Mouse (Mus musculus) stomach, embryonic 14.5 days (tissue): ENCODE measurements at regions not wholly inside any gene's neighbourhood (a gene's known extent, or its start where the extent isn't known, plus 50 kb on each side); places are given as distances from the start of the nearest gene placed in this dataset.
A peak's percentile ranks its signal among the peaks of the same experiment; 100 is the strongest.
"Not testable (repeated sequence)": the region's sequence is repeated elsewhere in the genome, so short reads cannot be mapped to it uniquely, and the experiment has no call there.

Source experiments
- ATAC-seq: fragments of 200-750 bp; cut with Nextera tagmentation; 2 replicates; pipeline ENCODE4 v1.8.0; 2017; ENCODE audit warnings: low read depth, moderate TSS enrichment; ENCODE audit not compliant: insufficient number of reproducible peaks, insufficient read depth, low FRiP score
- H3K27ac ChIP-seq: fragments of 300-500 bp; sonication (generic); 2 replicates; pipeline ENCODE4 v1.5.1; 2014; ENCODE audit warnings: mild to moderate bottlenecking, low read length, moderate library complexity, mixed read lengths
- H3K27me3 ChIP-seq: fragments of 300-500 bp; sonication (generic); 2 replicates; pipeline ENCODE4 v1.6.1; 2014; ENCODE audit warnings: low read length, control low read depth, mixed read lengths; ENCODE audit not compliant: control insufficient read depth, insufficient read depth
- H3K36me3 ChIP-seq: fragments of 300-500 bp; sonication (generic); 2 replicates; pipeline ENCODE4 v1.6.1; 2014; ENCODE audit warnings: mild to moderate bottlenecking, control low read depth, low read length, moderate library complexity, mixed read lengths; ENCODE audit not compliant: control insufficient read depth, insufficient read depth
- H3K4me1 ChIP-seq: fragments of 300-500 bp; sonication (generic); 2 replicates; pipeline ENCODE4 v1.6.1; 2014; ENCODE audit warnings: low read length, control low read depth, mixed read lengths; ENCODE audit not compliant: control insufficient read depth, insufficient read depth
- H3K4me2 ChIP-seq: fragments of 300-500 bp; sonication (generic); replicated peaks from 2 replicates; pipeline ENCODE4 v1.6.1; 2014; ENCODE audit warnings: low read depth, low read length, control low read depth
- H3K4me3 ChIP-seq: fragments of 300-500 bp; sonication (generic); 2 replicates; pipeline ENCODE4 v1.5.1; 2014; ENCODE audit warnings: low read depth, low read length, control low read depth
- H3K9ac ChIP-seq: fragments of 300-500 bp; sonication (generic); replicated peaks from 2 replicates; pipeline ENCODE4 v1.6.1; 2014; ENCODE audit warnings: low read depth, mild to moderate bottlenecking, control low read depth, low read length, moderate library complexity, mixed read lengths
- H3K9me3 ChIP-seq: fragments of 300-500 bp; sonication (generic); 2 replicates; pipeline ENCODE4 v1.6.1; 2016; ENCODE audit warnings: low read depth, low read length, control low read depth; ENCODE audit not compliant: control insufficient read depth
- WGBS: fragments of 180-500 bp; shearing (Covaris S2); extraction: QIAGEN DNeasy Blood & Tissue Kit; methylation state at CpG from one replicate; pipeline ENCODE4 v1.1.7; 2014; 5-methylcytosine and 5-hydroxymethylcytosine counted together

DNA sequence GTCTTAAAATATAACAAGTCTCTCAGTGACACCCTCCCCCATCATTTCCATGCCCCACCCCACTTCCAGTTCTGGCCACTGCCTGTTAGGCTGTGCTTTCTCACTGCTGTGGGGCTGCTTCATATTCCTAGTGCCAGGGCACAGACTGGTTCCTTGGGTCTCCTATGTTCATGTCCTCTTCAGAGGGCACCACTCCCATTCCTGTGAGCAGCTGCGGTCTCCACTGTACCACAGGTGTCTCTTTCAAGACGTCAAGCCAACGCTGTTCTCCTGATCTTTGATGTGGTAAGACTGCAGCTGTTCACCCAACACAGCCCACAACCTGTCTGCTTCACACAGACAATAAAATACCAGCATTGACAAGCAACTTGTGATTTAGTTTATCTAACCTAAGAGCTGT is 204.5 kb downstream of the Ankrd50 start:
- H3K9ac ChIP-seq = no peak overlapping the region
- peaks cover 8% of the 10 kb centered on the region; the same call in 1 of the 2 replicates for H3K4me1 ChIP-seq
- H3K4me2 ChIP-seq = no peak overlapping the region
- WGBS = 78% methylated on average over 3 of the region's 3 CpGs
- H3K27me3 ChIP-seq = no peaks in the 10 kb centered on the region
- no peak for ATAC-seq
- H3K27ac ChIP-seq = no peak overlapping the region
- H3K4me3 ChIP-seq = no peak overlapping the region
- no peaks in the 10 kb centered on the region for H3K9me3 ChIP-seq
- H3K36me3 ChIP-seq = no peaks in the 10 kb centered on the region

DNA sequence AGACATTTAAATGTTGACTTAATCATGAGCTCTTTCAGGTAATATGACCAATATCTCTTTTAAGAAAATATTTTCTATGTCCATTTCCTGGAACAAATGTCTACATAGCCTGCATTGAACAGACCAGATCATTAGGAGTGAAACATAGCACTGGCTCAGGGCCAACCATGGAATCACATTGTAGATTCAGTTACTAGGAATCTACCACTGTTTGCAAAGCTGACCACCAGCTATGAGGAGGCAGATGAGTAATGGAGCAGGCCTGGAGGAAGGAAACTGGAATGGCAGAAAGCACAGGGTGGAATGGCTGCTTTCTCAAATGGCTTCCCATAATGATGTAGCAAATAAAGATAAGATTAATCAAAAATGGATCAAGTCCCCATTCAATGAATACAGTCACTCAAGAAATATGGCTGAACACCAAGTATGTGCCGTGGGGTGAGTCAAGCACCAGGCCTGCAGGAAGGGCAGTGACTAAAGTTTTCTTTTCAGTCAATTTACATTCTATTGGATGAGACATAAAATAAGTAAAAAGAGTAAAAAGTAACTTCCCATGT is 207.6 kb downstream of the Ankrd50 start:
- Histone ChIP-seq H3K27ac (no peak overlapping the region), H3K9ac (no peak overlapping the region), H3K4me1 (peaks cover 7% of the 10 kb centered on the region; the same call in 1 of the 2 replicates), H3K4me2 (no peak overlapping the region), H3K9me3 (no peaks in the 10 kb centered on the region), H3K36me3 (no peaks in the 10 kb centered on the region), H3K4me3 (no peak overlapping the region), H3K27me3 (no peaks in the 10 kb centered on the region)
- peak; percentile 37; the same call in 1 of the 2 replicates for ATAC-seq
- WGBS = 73% methylated on average over 1 of the region's 1 CpGs

DNA sequence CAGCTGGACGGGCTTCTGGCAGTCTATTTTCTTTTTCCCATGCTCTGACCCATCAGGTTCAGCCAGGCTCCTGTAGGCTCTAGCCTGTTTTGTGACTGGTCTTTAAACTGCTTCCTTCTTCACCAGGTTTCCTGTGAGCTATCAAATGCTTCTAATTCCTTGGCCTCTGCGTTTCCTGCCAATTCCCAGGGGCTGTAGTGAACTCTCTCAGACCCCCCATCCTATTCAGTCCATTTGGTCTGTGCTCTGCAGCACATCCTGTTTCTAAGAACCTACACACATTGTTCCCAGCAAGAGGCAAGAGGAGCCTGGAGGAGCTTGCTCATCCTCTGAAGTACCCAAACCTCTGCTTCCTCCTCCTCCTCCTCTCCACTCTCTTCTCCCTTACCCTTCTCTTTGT is 209.3 kb downstream of the Ankrd50 start:
- H3K4me2 ChIP-seq = no peak overlapping the region
- 48% methylated on average over 2 of the region's 2 CpGs for WGBS
- H3K27ac ChIP-seq = peak overlapping the region; percentile 27; the same call in 1 of the 2 replicates
- H3K4me1 ChIP-seq = peaks cover 7% of the 10 kb centered on the region; the same call in 1 of the 2 replicates
- H3K9me3 ChIP-seq = no peaks in the 10 kb centered on the region
- no peaks in the 10 kb centered on the region for H3K36me3 ChIP-seq
- no peaks in the 10 kb centered on the region for H3K27me3 ChIP-seq
- no peak overlapping the region for H3K9ac ChIP-seq
- no peak overlapping the region for H3K4me3 ChIP-seq
- ATAC-seq = no peak

DNA sequence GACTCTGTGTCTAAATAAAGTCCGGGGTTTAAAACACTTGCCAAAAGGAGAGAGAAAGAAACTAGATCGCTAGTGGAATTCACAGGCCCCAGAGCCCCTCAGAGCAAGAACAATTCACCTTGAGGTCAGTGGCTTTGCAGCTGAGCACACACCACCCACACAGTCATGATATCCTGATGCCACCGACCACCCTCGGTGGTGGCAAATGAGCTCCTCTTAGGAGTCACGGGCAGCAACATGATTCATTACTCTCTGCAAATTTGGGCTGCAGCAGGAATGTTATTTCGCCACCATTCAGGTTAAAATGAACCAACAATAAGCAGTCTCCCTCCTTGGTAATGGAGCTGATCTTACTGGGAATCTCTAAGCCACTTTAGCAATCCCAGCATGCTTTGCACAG is 213.9 kb downstream of the Ankrd50 start:
- WGBS = 51% methylated on average over 6 of the region's 6 CpGs
- no peak overlapping the region for H3K4me2 ChIP-seq
- H3K27ac ChIP-seq = no peak overlapping the region

DNA sequence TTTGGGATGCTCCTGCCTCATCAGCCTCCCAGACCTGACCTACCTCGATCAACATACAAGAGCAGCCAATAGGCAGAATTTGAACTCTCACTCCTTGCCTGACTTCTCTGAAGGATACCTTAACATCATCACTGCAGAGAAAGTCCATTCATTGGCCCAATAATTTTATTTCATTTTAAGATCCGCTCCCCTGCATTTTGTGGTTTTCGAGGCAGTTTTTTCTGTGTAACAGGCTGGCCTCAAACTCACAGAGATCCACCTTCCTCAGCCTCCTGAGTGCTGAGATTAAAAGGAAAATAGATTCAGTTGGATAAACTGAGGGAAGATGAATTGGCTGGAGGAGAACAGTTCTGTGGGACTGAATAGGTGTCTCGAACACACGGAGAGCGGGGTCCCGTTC is 216.4 kb downstream of the Ankrd50 start:
- Histone ChIP-seq H3K4me2 (no peak overlapping the region), H3K27ac (no peak overlapping the region), H3K9me3 (no peaks in the 10 kb centered on the region; the same call in 1 of the 2 replicates), H3K4me1 (no peaks in the 10 kb centered on the region), H3K4me3 (no peak overlapping the region), H3K27me3 (no peaks in the 10 kb centered on the region), H3K36me3 (no peaks in the 10 kb centered on the region), H3K9ac (no peak overlapping the region)
- WGBS = 97% methylated on average over 7 of the region's 7 CpGs
- no peak for ATAC-seq

More for the DNA sequence above, 213.9 kb downstream of the Ankrd50 start:
- no peaks in the 10 kb centered on the region; the same call in 1 of the 2 replicates for H3K9me3 ChIP-seq
- ATAC-seq = no peak
- H3K4me3 ChIP-seq = no peak overlapping the region
- peaks cover 7% of the 10 kb centered on the region; the same call in 1 of the 2 replicates for H3K4me1 ChIP-seq
- no peak overlapping the region for H3K9ac ChIP-seq
- no peaks in the 10 kb centered on the region for H3K27me3 ChIP-seq
- H3K36me3 ChIP-seq = no peaks in the 10 kb centered on the region

DNA sequence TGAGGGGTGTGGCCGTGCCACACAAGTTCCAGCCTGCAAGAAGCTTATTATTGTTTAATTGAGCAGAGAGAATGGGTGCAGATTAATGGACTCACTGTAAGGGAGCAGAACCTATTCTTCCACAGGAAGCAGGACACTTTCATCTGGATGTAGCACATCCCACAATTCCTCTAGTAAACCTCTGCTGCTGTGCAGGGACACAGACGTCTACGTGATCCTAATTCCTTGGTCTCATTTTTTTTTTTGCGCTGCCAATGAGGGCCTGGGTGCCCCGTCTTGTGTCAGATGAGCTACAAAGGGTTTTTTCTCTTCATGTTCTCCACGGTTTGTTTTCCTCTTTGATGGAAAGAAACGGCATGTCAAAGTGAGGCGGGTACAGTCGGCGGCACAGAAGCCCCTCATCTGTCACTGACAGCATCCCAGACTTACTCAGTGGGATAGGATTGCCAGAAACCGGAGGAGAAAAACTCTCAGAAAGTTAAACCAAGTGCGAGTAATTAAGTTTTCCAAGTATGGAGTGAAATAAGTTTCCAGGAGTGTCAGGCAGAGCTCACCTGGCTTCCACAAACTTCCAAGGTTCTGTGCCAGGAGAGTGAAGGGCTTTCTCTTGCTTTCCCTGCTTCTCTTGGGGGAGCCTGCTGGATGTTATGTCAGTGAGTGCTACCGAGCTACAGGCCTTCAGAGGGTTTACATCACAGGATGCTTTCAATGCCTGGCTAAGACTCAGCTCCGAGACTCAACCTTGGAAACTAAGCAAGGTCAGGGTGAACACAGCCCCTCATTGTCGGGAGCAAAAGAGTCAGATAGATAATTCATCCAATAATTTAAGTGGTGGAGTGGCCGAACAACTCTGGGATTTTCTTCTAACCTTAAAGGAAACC is 221.1 kb downstream of the Ankrd50 start:
- no peak overlapping the region for H3K9ac ChIP-seq
- no peaks in the 10 kb centered on the region; the same call in 1 of the 2 replicates for H3K9me3 ChIP-seq
- H3K4me1 ChIP-seq = no peaks in the 10 kb centered on the region
- H3K4me3 ChIP-seq = no peak overlapping the region
- no peaks in the 10 kb centered on the region for H3K27me3 ChIP-seq
- H3K4me2 ChIP-seq = no peak overlapping the region
- 41% methylated on average over 16 of the region's 16 CpGs for WGBS
- ATAC-seq = no peak
- no peaks in the 10 kb centered on the region for H3K36me3 ChIP-seq
- H3K27ac ChIP-seq = no peak overlapping the region

DNA sequence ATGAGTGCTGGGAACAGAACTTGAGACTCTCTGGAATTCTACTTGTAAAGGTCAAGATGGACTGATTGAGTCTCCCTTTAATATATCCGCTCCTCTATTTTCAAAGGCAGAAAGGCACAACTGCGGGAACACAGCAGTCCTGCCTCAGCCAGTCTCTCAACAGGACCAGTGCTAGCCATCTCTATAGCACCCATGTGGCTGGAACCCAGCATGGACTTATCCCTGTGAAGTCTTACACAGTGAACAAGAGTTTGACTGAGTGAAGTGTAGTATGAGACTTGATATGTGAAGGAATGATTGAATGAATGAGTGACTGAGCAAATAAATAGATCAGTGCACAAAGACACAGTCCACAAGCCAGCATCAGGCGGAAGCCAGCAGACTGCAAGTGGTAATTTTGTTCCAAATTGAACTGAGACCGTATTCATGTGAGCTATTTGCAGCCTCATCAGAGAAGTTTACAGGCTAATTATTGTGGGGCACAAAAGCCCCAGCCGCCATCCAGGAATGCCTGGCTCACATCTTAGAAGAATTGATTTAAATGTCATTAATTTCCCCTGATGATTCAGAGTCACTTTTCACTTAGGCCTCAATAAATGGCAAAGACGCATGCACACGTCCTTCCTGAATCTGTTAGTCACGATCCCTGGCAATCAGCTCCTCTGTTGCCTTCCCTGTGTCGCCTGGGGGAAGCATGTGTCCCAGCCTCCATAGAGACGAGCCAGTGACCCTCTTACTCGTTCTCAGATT is 223.1 kb downstream of the Ankrd50 start:
- Histone ChIP-seq H3K9ac (no peak overlapping the region), H3K36me3 (no peaks in the 10 kb centered on the region), H3K27me3 (no peaks in the 10 kb centered on the region), H3K9me3 (no peaks in the 10 kb centered on the region; the same call in 1 of the 2 replicates), H3K4me2 (no peak overlapping the region), H3K4me1 (no peaks in the 10 kb centered on the region), H3K27ac (no peak overlapping the region), H3K4me3 (no peak overlapping the region)
- 76% methylated on average over 11 of the region's 11 CpGs for WGBS
- peak; percentile 15; the same call in 1 of the 2 replicates for ATAC-seq

DNA sequence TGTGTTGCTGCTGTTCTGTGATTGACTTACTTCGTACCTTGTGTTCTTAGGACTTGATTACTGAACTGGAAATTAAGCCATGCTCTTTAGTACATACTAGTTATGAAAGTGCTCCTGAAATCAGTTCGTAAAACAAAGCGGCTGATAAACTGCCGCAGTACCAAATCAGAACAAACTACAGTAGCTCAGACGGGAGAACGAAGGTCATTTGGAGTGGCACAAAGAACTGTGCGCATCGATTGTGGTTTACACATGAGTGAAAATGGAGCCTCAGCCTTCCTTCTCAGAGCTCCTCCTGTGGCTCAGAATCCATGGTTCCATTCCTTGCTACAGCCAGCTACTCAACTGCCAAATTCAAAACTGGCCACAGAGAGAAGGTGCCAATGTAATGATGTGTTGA is 225.4 kb downstream of the Ankrd50 start:
- H3K27me3 ChIP-seq, H3K4me1 ChIP-seq, H3K4me3 ChIP-seq, H3K4me2 ChIP-seq, H3K9me3 ChIP-seq, ATAC-seq, H3K36me3 ChIP-seq, H3K27ac ChIP-seq, H3K9ac ChIP-seq: not testable (repeated sequence)
- WGBS = 95% methylated on average over 8 of the region's 8 CpGs
